Mouse (Mus musculus): ENCODE data around the gene Sec24c.

The Sec24c gene

DNA sequence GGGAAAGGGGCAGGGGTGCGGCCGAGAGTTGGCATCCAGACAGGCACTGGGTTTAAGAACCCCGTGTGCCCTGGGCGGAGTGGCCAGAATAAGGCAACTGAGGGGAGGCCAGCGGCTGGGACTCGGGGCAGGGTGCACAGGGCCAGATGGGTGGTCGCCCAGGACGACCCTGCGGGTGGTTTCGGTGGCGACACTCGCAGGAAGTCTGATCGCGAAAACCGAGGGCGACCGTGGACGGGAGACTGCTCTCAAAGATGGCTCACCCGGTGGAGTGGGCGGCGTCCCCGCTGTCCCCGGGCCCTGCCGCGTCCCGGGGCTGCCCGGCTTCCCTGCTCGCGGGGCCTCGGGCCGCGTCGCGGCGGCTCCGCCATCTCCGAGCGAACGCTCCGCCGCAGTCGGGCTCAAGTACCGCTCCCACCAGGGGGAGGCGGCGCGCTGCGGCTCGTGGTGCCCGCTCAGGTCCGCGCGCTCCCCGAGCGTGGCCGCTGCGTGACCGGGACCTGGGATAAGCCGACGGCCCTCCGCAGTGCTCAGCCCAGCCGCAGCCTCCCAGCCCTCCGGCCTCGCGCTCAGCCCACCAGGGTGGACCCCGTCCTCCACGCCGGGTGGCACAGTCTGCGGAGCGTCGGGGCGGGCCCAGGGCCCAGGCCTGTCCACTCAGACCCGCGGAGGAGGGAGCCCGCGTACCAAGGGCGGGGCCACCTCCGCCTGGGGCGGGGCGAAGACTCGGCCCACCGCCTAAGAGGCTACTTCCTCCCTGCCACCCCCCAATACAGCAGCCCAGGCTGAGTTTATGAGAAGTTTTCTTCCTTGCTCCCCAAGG is 60.1 kb downstream of the Sec24c start, which contains the start of gene Ndst2:
TSS of gene Ndst2 (minus strand) at position 611 of the 823 bp plus-strand sequence.
- peak; percentile 89 for DNase-seq (ENCODE audit: low read depth, low spot score)

DNA sequence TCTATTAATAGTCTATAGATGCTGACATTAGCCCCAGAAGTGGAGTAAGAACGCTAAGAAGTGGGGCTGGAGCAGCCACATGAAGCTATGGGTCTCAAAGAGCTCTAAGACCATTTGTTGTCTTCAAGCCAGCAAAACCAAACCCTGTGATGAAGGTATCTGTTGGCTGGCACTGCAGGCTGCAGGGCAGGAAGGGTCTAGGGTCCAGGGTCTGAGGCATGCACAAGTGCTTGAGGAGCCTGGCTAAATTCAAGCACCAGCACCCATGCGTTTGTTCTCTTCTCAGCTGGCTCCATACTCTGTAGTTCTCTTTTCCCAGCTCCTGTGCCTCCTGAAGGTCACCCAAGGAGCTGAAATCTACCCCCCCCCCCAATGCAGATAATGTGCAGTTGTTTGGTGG is 60.9 kb downstream of the Sec24c start:
- no peak for DNase-seq (ENCODE audit: low read depth, low spot score)

DNA sequence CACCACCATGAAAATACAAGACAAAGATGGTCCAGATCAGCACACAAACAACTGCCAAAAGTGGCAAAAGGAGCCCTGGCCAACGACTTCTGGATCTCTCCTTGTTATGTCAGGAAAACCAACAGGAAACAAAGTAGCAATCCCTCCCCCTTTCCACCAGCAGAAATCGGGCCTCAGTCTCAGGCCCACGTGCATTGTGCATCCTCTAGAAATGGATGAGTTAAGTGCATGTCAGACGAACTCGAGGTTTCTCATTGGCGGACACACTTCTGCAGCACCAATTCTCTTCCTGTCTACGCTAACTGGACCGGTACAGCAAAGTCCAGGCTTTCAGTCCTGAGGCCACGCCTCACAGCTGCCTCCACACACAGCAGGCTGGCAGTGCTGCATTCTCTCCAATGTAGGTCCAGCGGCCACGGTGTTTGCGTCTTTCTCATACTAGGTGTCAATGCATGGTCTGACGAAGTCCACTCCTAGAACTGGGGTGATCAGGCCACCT is 61.8 kb downstream of the Sec24c start:
- DNase-seq (ENCODE audit: low read depth, low spot score), result no peak

DNA sequence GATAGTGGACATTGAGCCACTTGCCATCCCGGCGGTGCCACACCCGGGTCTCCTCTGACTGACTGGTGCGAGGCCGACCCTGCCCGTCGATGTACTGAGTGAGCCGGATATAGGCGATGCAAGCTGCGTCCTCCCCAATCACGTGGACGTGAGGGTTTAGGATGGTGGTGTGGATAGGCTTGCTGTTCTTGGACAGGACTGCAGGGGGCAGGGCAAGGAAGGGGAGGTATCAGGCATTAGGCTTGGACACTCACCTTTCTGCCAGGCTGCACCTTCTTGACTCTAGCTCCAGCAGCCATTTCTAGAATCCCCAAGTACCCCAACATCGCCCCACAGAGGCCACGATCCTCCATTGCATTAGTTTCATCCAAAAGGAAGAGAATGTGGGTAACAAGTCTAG is 63.2 kb downstream of the Sec24c start:
- DNase-seq (ENCODE audit: low read depth, low spot score), result peak; percentile 46

DNA sequence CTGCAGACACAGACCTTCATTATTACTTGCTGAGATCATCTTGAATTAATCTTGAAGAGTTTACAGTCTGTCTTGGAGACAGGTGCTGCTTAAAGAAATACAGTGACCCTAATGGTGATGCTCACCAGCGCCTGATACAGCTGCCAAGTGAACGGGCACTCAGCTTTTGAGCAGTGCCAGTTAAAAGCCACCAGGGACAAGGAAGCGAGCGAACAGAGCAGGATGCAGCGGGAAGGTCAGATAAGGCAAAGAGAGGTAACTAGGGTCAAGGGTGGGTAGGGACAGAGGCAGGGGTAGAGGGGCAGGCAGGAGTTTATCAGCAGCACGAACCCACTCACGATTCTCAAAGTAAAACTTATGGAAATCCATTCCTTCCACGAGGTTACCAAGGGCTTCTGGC is 64.4 kb downstream of the Sec24c start:
- no peak for DNase-seq (ENCODE audit: low read depth, low spot score)

DNA sequence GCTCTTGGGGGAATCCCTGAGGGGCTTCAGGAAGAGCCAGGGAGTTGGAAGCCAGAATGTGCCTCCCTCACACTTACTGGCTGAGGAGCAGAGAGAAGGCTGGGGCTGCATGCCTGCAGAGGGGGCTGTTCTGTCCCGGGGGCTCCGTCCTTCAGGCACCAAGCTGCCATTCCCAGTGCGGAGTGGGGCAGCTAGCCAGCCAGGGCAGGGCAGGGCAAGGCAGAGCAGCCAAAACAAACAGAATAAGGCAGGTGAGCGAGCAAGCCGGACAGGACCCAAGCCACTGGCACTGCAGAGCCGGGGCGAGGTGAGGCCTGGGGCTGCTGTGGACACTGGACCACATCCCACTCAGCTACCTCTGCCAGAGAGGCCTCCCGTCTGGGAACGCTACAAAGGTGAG is 67.2 kb downstream of the Sec24c start:
- no peak for DNase-seq (ENCODE audit: low read depth, low spot score)

DNA sequence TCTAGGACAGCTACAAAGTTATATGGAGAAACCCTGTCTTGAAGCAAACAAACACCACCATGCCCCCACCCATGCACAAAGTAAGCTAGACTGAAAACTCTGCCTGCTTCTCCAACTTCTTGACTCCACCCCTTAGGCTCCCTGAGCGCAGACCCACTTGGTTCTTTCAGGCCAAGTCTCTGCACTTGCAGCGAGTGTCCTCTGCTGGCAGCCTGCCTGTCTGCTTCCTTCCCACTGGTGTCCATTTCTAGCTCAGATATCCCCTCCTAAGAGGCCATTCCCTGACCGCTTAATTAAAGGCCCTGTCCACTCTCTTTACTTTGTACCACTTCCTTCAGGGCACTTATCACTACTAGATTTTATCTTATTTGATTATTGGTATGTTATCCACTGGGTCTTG is 69.5 kb downstream of the Sec24c start:
- DNase-seq (ENCODE audit: low read depth, low spot score), result no peak

All from forelimb bud, embryonic 11.5 days (tissue).